Comparison of ENCODE assay signal across 22 mouse cellular contexts in genomic region chr7:16716456-16717152, GRCm38 (mm10). TPM values are rescaled to one million over a fixed set of nuclear protein-coding genes. Genes with fewer than 3 reads are reported as not detected.
A peak's percentile ranks its signal among the peaks of the same experiment; 100 is the strongest.
DNase-seq lines count a peak whose midpoint lies in the region; ATAC-seq lines count a peak whose summit lies in the region.
"Not testable (repeated sequence)": the region's sequence is repeated elsewhere in the genome, so short reads cannot be mapped to it uniquely, and the experiment has no call there.
"Had no signal": no experiment of that assay in that cellular context is flagged by ENCODE, and none has a peak within 500 bp of the region (broad histone marks: within the 10 kb centered on the region; RNA-seq: fewer than 3 reads in every experiment).

No protein-coding gene starts in this region.

- not testable (repeated sequence) for H3K9me3 ChIP-seq in embryonic facial prominence, embryonic 10.5 days; heart, embryonic 15.5 days (replicated peaks); limb, embryonic 10.5 days (replicated peaks)

- not testable (repeated sequence) for ATAC-seq in heart, embryonic 15.5 days (replicated peaks; ENCODE audit: insufficient number of reproducible peaks, insufficient read depth, low FRiP score, low read depth)

- 0 out of 2 replicates have a peak overlapping the region, but pooled peaks have one; percentile 19 for H3K27ac ChIP-seq in embryonic facial prominence, embryonic 10.5 days (replicated peaks)
- H3K27ac ChIP-seq in heart, embryonic 15.5 days, result peak overlapping the region; percentile 15; the same call in 1 of the 2 replicates
- peak overlapping the region; percentile 19; the same call in 1 of the 2 replicates for H3K27ac ChIP-seq in limb, embryonic 10.5 days

- WGBS in embryonic facial prominence, embryonic 10.5 days, result 40% methylated on average over 8 of the region's 8 CpGs
- WGBS in heart, embryonic 15.5 days, result 36% methylated on average over 8 of the region's 8 CpGs
- 34% methylated on average over 8 of the region's 8 CpGs for WGBS in limb, embryonic 10.5 days

- H3K9ac ChIP-seq in heart, embryonic 15.5 days, result not testable (repeated sequence)

- H3K4me2 ChIP-seq in heart, embryonic 15.5 days, result not testable (repeated sequence)

- H3K36me3 ChIP-seq in embryonic facial prominence, embryonic 10.5 days (replicated peaks); heart, embryonic 15.5 days; limb, embryonic 10.5 days: not testable (repeated sequence)

- not testable (repeated sequence) for H3K4me1 ChIP-seq in embryonic facial prominence, embryonic 10.5 days; heart, embryonic 15.5 days (replicated peaks); limb, embryonic 10.5 days

- DNase-seq in CD4-positive, CD25-positive, alpha-beta regulatory T cell, adult 2 months (ENCODE audit: low read depth, low spot score), result peak; percentile 31
- peak; percentile 65 for DNase-seq in T-cell, adult 2 months (ENCODE audit: low spot score)
- DNase-seq in embryonic facial prominence, embryonic 10.5 days (ENCODE audit: low spot score); limb, embryonic 10.5 days (ENCODE audit: low spot score): not testable (repeated sequence)
- peak; percentile 21 for DNase-seq in retina, embryonic 14.5 days (ENCODE audit: low spot score)
- peak; percentile 48 for DNase-seq in thymus, postnatal 0 days (ENCODE audit: low spot score)

- H3K4me3 ChIP-seq in embryonic facial prominence, embryonic 10.5 days; heart, embryonic 15.5 days; limb, embryonic 10.5 days: not testable (repeated sequence)

- H3K27me3 ChIP-seq in embryonic facial prominence, embryonic 10.5 days (replicated peaks; ENCODE audit: low read depth, poor library complexity, severe bottlenecking); heart, embryonic 15.5 days; limb, embryonic 10.5 days (ENCODE audit: low read depth, poor library complexity, severe bottlenecking): not testable (repeated sequence)

RNA-seq across cellular contexts. Expression of gene Ceacam9, which starts 5.1 kb away (rescaled TPM):
- polyA plus RNA-seq in embryonic facial prominence, embryonic 10.5 days (2016; fragmentation: Nextera tagmentation; extraction: Ambion mirVana), result not detected in 2 replicates
- not detected in 2 replicates for polyA plus RNA-seq in heart, embryonic 15.5 days (2015; fragmentation: Nextera tagmentation; extraction: Ambion mirVana)
- polyA plus RNA-seq in limb, embryonic 10.5 days (2016; fragmentation: Nextera tagmentation; extraction: Ambion mirVana), result not detected in 2 replicates
- 0.23 and 0.44 TPM in 2 replicates for polyA plus RNA-seq in thymus, postnatal 0 days (2015; fragmentation: Nextera tagmentation; extraction: Ambion mirVana)
- polyA plus RNA-seq: adrenal gland, adult 2 months; embryonic facial prominence, embryonic 11.5 days; forebrain, embryonic 14.5 days; hindbrain, embryonic 11.5 days; intestine, embryonic 15.5 days; kidney, adult 2 months; kidney, embryonic 16.5 days; liver, embryonic 12.5 days; liver, postnatal 0 days; macrophage; midbrain, embryonic 14.5 days; Patski had no signal

RNA-seq across cellular contexts. Expression of gene Ap2s1, which starts 21.6 kb away (rescaled TPM):
- 250 and 256 TPM in 2 replicates for polyA plus RNA-seq in embryonic facial prominence, embryonic 10.5 days (2016; fragmentation: Nextera tagmentation; extraction: Ambion mirVana)
- 194 and 219 TPM in 2 replicates for polyA plus RNA-seq in heart, embryonic 15.5 days (2015; fragmentation: Nextera tagmentation; extraction: Ambion mirVana)
- 250 and 252 TPM in 2 replicates for polyA plus RNA-seq in limb, embryonic 10.5 days (2016; fragmentation: Nextera tagmentation; extraction: Ambion mirVana)
- polyA plus RNA-seq in thymus, postnatal 0 days (2015; fragmentation: Nextera tagmentation; extraction: Ambion mirVana), result 326 and 329 TPM in 2 replicates

RNA-seq across cellular contexts. Expression of gene Ceacam15, which starts 41.1 kb away (rescaled TPM):
- not detected in 2 replicates for polyA plus RNA-seq in embryonic facial prominence, embryonic 10.5 days (2016; fragmentation: Nextera tagmentation; extraction: Ambion mirVana)
- polyA plus RNA-seq in heart, embryonic 15.5 days (2015; fragmentation: Nextera tagmentation; extraction: Ambion mirVana), result 0.60 and 0.68 TPM in 2 replicates
- polyA plus RNA-seq in limb, embryonic 10.5 days (2016; fragmentation: Nextera tagmentation; extraction: Ambion mirVana), result not detected in 2 replicates
- polyA plus RNA-seq in thymus, postnatal 0 days (2015; fragmentation: Nextera tagmentation; extraction: Ambion mirVana), result 0.86 and 1.3 TPM in 2 replicates
- polyA plus RNA-seq: adrenal gland, adult 2 months; embryonic facial prominence, embryonic 11.5 days; forebrain, embryonic 14.5 days; hindbrain, embryonic 11.5 days; hindbrain, embryonic 16.5 days; intestine, embryonic 15.5 days; kidney, adult 2 months; kidney, embryonic 16.5 days; limb, embryonic 14.5 days; liver, embryonic 12.5 days; liver, postnatal 0 days; macrophage; midbrain, embryonic 14.5 days; neural tube, embryonic 15.5 days; Patski had no signal
